Mouse (Mus musculus): ENCODE results near the gene Tmem104. TPM values are rescaled to one million over a fixed set of nuclear protein-coding genes. Genes with fewer than 3 reads are reported as not detected.

Gene Tmem104
- polyA plus RNA-seq, 1 experiment from 2014 or later, result 10.7 TPM

- no peaks in the 10 kb centered on the region for H3K36me3 ChIP-seq (replicated peaks; ENCODE audit: control insufficient read depth, insufficient read depth)
- no peak overlapping the region for H3K9ac ChIP-seq
- WGBS, result 17% methylated on average over 57 of the region's 59 CpGs
- peaks cover 4% of the 10 kb centered on the region; the same call in 1 of the 2 replicates for H3K4me1 ChIP-seq (replicated peaks; ENCODE audit: control insufficient read depth, insufficient read depth, low read length)
- DNase-seq (ENCODE audit: low spot score) (no peak), ATAC-seq (ENCODE audit: low FRiP score) (no peak)
- H3K4me2 ChIP-seq (replicated peaks), result peak overlapping the region; percentile 33
- peak overlapping the region; percentile 18 for H3K4me3 ChIP-seq (replicated peaks; ENCODE audit: low read length)
- H3K9me3 ChIP-seq (ENCODE audit: control insufficient read depth, low read length), result no peaks in the 10 kb centered on the region
- H3K27ac ChIP-seq, result no peak overlapping the region
- peaks cover 75% of the 10 kb centered on the region for H3K27me3 ChIP-seq (ENCODE audit: control insufficient read depth, insufficient read depth, low read length)
Measured at GRCm38 (mm10) chr11:115257775-115258510, 70.7 kb downstream of the Tmem104 start.

- WGBS, result 81% methylated on average over 4 of the region's 4 CpGs
- Histone ChIP-seq H3K27me3 (ENCODE audit: control insufficient read depth, insufficient read depth, low read length) (peaks cover 82% of the 10 kb centered on the region), H3K36me3 (replicated peaks; ENCODE audit: control insufficient read depth, insufficient read depth) (no peaks in the 10 kb centered on the region), H3K9ac (no peak overlapping the region), H3K9me3 (ENCODE audit: control insufficient read depth, low read length) (no peaks in the 10 kb centered on the region), H3K4me1 (replicated peaks; ENCODE audit: control insufficient read depth, insufficient read depth, low read length) (peaks cover 4% of the 10 kb centered on the region; the same call in 1 of the 2 replicates), H3K4me2 (replicated peaks) (no peak overlapping the region), H3K27ac (no peak overlapping the region), H3K4me3 (replicated peaks; ENCODE audit: low read length) (no peak overlapping the region)
- DNase-seq (ENCODE audit: low spot score) (no peak), ATAC-seq (ENCODE audit: low FRiP score) (no peak)
Measured at GRCm38 (mm10) chr11:115259134-115259533, 71.8 kb downstream of the Tmem104 start.

- ATAC-seq (ENCODE audit: low FRiP score), result no peak
- Histone ChIP-seq H3K9me3 (ENCODE audit: control insufficient read depth, low read length) (no peaks in the 10 kb centered on the region), H3K9ac (no peak overlapping the region), H3K36me3 (replicated peaks; ENCODE audit: control insufficient read depth, insufficient read depth) (peaks cover 2% of the 10 kb centered on the region; the same call in 1 of the 2 replicates), H3K27ac (no peak overlapping the region), H3K4me2 (replicated peaks) (no peak overlapping the region), H3K4me3 (replicated peaks; ENCODE audit: low read length) (no peak overlapping the region), H3K27me3 (ENCODE audit: control insufficient read depth, insufficient read depth, low read length) (peaks cover 97% of the 10 kb centered on the region), H3K4me1 (replicated peaks; ENCODE audit: control insufficient read depth, insufficient read depth, low read length) (peaks cover 13% of the 10 kb centered on the region)
- no peak for DNase-seq (ENCODE audit: low spot score)
- WGBS, result 74% methylated on average over 11 of the region's 11 CpGs
Measured at GRCm38 (mm10) chr11:115262954-115263353, 75.7 kb downstream of the Tmem104 start.

- Histone ChIP-seq H3K4me3 (replicated peaks; ENCODE audit: low read length) (no peak overlapping the region), H3K27me3 (ENCODE audit: control insufficient read depth, insufficient read depth, low read length) (peaks cover 97% of the 10 kb centered on the region), H3K36me3 (replicated peaks; ENCODE audit: control insufficient read depth, insufficient read depth) (peaks cover 15% of the 10 kb centered on the region), H3K4me2 (replicated peaks) (no peak overlapping the region), H3K4me1 (replicated peaks; ENCODE audit: control insufficient read depth, insufficient read depth, low read length) (peaks cover 9% of the 10 kb centered on the region), H3K9me3 (ENCODE audit: control insufficient read depth, low read length) (no peaks in the 10 kb centered on the region), H3K9ac (no peak overlapping the region), H3K27ac (no peak overlapping the region)
- no peak for ATAC-seq (ENCODE audit: low FRiP score)
- WGBS, result 67% methylated on average over 7 of the region's 7 CpGs
- no peak for DNase-seq (ENCODE audit: low spot score)
Measured at GRCm38 (mm10) chr11:115264136-115264861, 77.0 kb downstream of the Tmem104 start.

- peak overlapping the region; percentile 39; the same call in 1 of the 2 replicates for H3K9ac ChIP-seq
- peak overlapping the region; percentile 41 for H3K4me2 ChIP-seq (replicated peaks)
- peaks cover 96% of the 10 kb centered on the region for H3K27me3 ChIP-seq (ENCODE audit: control insufficient read depth, insufficient read depth, low read length)
- 5% methylated on average over 37 of the region's 39 CpGs for WGBS
- DNase-seq (ENCODE audit: low spot score) (no peak), ATAC-seq (ENCODE audit: low FRiP score) (no peak)
- peak overlapping the region; percentile 20 for H3K4me3 ChIP-seq (replicated peaks; ENCODE audit: low read length)
- H3K4me1 ChIP-seq (replicated peaks; ENCODE audit: control insufficient read depth, insufficient read depth, low read length), result peaks cover 9% of the 10 kb centered on the region
- no peak overlapping the region for H3K27ac ChIP-seq
- peaks cover 20% of the 10 kb centered on the region for H3K36me3 ChIP-seq (replicated peaks; ENCODE audit: control insufficient read depth, insufficient read depth)
- no peaks in the 10 kb centered on the region for H3K9me3 ChIP-seq (ENCODE audit: control insufficient read depth, low read length)
Measured at GRCm38 (mm10) chr11:115264862-115265668, 77.8 kb downstream of the Tmem104 start.

GRCm38 (mm10) chr11:115265771-115266399 lies 78.6 kb downstream of the Tmem104 start:
- H3K36me3 ChIP-seq (replicated peaks; ENCODE audit: control insufficient read depth, insufficient read depth), result peaks cover 20% of the 10 kb centered on the region
- no peaks in the 10 kb centered on the region for H3K9me3 ChIP-seq (ENCODE audit: control insufficient read depth, low read length)
- no peak overlapping the region for H3K4me3 ChIP-seq (replicated peaks; ENCODE audit: low read length)
- peaks cover 9% of the 10 kb centered on the region for H3K4me1 ChIP-seq (replicated peaks; ENCODE audit: control insufficient read depth, insufficient read depth, low read length)
- H3K4me2 ChIP-seq (replicated peaks), result no peak overlapping the region; the same call in 1 of the 2 replicates
- DNase-seq (ENCODE audit: low spot score) (no peak), ATAC-seq (ENCODE audit: low FRiP score) (no peak)
- H3K9ac ChIP-seq, result no peak overlapping the region
- peaks cover 88% of the 10 kb centered on the region for H3K27me3 ChIP-seq (ENCODE audit: control insufficient read depth, insufficient read depth, low read length)
- WGBS, result 3% methylated on average over 20 of the region's 20 CpGs
- no peak overlapping the region for H3K27ac ChIP-seq

- Histone ChIP-seq H3K27me3 (ENCODE audit: control insufficient read depth, insufficient read depth, low read length) (peaks cover 83% of the 10 kb centered on the region), H3K4me3 (replicated peaks; ENCODE audit: low read length) (peak overlapping the region; percentile 29), H3K9ac (no peak overlapping the region), H3K9me3 (ENCODE audit: control insufficient read depth, low read length) (no peaks in the 10 kb centered on the region), H3K4me1 (replicated peaks; ENCODE audit: control insufficient read depth, insufficient read depth, low read length) (peaks cover 9% of the 10 kb centered on the region), H3K4me2 (replicated peaks) (peak overlapping the region; percentile 57), H3K36me3 (replicated peaks; ENCODE audit: control insufficient read depth, insufficient read depth) (peaks cover 20% of the 10 kb centered on the region), H3K27ac (no peak overlapping the region)
- DNase-seq (ENCODE audit: low spot score), result no peak
- ATAC-seq (ENCODE audit: low FRiP score), result no peak
- WGBS, result 3% methylated on average over 22 of the region's 22 CpGs
Measured at GRCm38 (mm10) chr11:115266400-115266778, 79.1 kb downstream of the Tmem104 start.

GRCm38 (mm10) chr11:115267061-115267883 lies 80.0 kb downstream of the Tmem104 start, which contains the start of gene Grin2c:
TSS of gene Grin2c (minus strand) at chr11:115267243.
- Histone ChIP-seq H3K9me3 (ENCODE audit: control insufficient read depth, low read length) (no peaks in the 10 kb centered on the region), H3K27ac (no peak within 1 kb of the TSS), H3K4me3 (replicated peaks; ENCODE audit: low read length) (peak within 1 kb of the TSS; percentile 29), H3K36me3 (replicated peaks; ENCODE audit: control insufficient read depth, insufficient read depth) (peaks cover 23% of the 10 kb centered on the region), H3K4me2 (replicated peaks) (peak within 1 kb of the TSS; percentile 57), H3K27me3 (ENCODE audit: control insufficient read depth, insufficient read depth, low read length) (peaks cover 74% of the 10 kb centered on the region), H3K9ac (no peak within 1 kb of the TSS; the same call in 1 of the 2 replicates), H3K4me1 (replicated peaks; ENCODE audit: control insufficient read depth, insufficient read depth, low read length) (peaks cover 9% of the 10 kb centered on the region)
- 10% methylated on average over 29 of the region's 50 CpGs for WGBS
- 0 out of 2 replicates have a peak, but pooled peaks have one; percentile 28 for ATAC-seq (ENCODE audit: low FRiP score)
- no peak for DNase-seq (ENCODE audit: low spot score)

Measured in hindbrain, embryonic 14.5 days (tissue).